Mouse (Mus musculus) inflammation-experienced regulatory T-cells, adult 6 months (primary cell): ENCODE measurements around the gene Diexf. TPM values are rescaled to one million over a fixed set of nuclear protein-coding genes. Genes with fewer than 3 reads are reported as not detected.

ENCODE experiments used
- ATAC-seq: one replicate; pipeline ENCODE4 v1.8.0; 2017
- polyA plus RNA-seq, 3 experiments: library from polyadenylated mRNA; unstranded; fragments of 100-300 nt; shearing (Covaris generic); gene quantifications; one replicate each; pipeline ENCODE4 v1.2.1; 2017

The Diexf gene
- polyA plus RNA-seq, 3 experiments from 2014 or later, result 5.0 to 15.1 (median 10.5) TPM

DNA sequence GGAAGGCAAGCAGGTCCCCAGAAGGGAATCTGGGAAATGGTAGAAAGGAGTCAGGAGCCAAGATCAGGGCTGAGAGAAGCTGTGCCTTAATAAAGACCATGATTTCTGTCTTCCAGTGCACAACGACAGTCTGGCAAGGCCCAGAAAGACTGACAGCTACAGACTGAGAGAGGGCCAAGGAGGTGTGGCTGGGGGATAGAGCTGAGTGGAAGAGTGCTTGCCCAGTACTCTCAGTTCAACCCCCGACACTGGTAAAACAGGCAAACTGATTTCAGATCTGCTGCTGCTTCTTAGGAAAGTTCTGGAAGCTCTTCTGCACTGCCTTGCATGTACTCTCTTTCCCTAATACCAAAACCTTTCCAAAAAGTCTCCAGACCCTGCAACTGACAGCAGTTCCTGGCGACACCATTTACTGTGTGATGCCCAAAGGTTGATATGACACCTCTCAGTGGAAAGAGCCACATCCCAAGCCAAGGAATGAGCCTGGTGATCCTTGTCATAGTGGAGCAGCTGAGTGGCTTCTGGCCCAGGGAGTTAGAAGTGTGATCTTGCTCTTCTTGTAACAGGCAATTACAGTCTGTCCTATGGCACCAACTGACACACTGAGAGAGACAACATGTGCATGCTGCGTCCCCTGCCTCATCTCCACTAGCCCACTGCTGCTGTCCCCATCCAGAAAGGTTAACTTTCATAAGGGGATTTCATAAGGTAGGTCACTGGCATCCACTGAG is 43.8 kb downstream of the Diexf start:
- no peak for ATAC-seq

GRCm38 (mm10) chr1:193085541-193086020 is 44.5 kb downstream of the Diexf start:
- ATAC-seq, result no peak

- no peak for ATAC-seq
These were observed 46.1 kb downstream of the Diexf start for GRCm38 (mm10) chr1:193084016-193084415.

- ATAC-seq, result no peak
These were observed 47.0 kb downstream of the Diexf start for GRCm38 (mm10) chr1:193083051-193083450.

DNA sequence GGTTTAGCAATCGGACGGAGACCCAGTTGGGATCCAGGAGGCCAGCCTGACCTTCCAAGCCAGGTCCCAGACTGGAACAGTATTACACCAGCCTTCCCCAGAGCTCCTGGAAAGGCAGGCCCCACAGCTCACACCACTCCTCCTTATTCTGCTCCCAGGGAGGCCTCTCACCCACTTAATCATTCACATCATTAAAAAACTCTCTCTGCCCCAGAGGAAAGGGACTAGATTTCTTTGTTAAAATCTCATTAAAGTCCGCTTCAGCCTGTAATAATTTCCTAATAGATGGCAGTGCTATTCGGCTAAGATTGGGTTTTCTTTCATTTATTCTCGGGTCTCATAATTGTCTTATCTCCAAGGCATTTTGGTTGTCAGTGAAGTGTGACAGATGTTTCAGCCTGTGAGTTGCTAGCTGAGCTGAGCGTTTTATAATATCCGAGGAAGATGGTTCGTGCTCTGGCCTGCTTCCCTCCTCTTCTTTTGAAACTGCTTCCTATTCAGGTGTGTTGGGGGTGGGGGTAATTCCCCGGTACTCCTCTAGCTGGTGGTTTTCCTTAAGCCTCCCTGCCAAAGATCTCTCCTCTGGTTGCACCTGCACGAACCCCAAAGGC is 47.7 kb downstream of the Diexf start:
- ATAC-seq, result no peak

- no peak for ATAC-seq
These were observed 67.5 kb downstream of the Diexf start for GRCm38 (mm10) chr1:193062618-193063017.

GRCm38 (mm10) chr1:193060167-193060566 is 69.9 kb downstream of the Diexf start:
- ATAC-seq, result no peak

GRCm38 (mm10) chr1:193059596-193059995 is 70.5 kb downstream of the Diexf start:
- no peak for ATAC-seq

DNA sequence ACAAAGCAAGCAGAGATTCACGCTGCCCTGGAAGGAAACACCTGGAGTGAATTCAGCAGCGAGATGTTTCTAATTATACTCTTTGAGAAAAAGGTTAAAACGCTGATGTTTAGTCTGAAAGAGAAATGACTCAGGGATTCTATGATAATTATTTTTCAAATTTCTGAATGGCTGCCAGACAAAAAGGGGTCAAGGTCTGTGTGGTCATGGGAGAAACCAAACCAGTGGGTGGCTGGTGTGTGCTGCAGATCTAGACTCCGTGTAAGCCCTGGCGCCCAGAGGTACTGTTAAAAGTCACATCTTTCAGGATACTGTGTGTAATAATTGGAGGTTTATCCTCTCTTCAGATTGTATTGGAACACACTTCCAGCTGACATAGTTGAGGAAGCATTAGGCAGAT is 75.7 kb downstream of the Diexf start:
- ATAC-seq, result no peak

DNA sequence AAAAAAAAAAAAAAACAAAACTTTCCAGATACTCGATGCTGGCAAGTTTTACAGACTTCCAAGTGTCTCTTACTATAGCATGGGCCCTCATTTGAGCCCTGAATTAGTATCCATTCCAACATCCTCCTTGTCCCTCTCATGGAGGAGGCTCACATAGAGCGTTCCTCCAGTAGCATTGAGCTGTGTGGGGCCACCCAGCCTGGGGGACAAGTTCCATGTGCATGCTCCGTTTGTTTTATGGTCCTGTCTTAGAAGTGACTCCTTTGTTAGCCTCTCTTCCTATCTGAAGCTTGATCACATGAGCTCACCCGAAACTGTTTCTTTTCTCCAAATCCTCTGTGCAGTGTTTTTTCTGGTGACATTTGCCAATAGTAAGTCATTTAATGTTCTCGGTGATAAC is 77.0 kb downstream of the Diexf start:
- no peak for ATAC-seq

DNA sequence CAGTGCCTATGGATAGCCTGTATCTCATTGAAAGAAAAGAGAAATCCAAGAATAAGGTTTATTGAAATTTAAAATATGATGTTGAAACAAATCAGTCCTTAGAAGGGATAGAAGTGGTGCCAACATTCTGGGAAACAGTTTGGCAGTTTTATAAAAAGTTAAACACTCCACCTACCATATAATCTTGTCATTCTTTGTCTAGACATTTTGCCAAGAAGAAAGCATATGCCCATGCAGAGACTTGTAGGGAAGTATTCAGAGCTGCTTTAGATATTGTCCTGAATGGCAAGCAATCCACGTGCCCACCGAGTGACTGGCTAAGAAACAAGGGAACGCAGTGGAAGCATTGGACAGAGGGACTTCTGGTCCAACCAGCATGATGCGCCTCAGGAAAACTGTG is 82.5 kb downstream of the Diexf start:
- no peak for ATAC-seq

GRCm38 (mm10) chr1:193042760-193043295 is 87.2 kb downstream of the Diexf start:
- no peak for ATAC-seq

Other genes starting within 250 kb of the Diexf start
- not detected for gene Syt14, start 94.5 kb downstream of the Diexf start, polyA plus RNA-seq
- gene Irf6, start 22.8 kb upstream of the Diexf start, polyA plus RNA-seq, result 1 to 10 TPM; 3.9 to 6.5 (median 5.1) TPM
- gene A130010J15Rik, start 37.8 kb upstream of the Diexf start, polyA plus RNA-seq, result 10 to 100 TPM in 2 of 3 experiments, 1 to 10 TPM in 1; 8.2 to 16.0 (median 15.3) TPM
- 100 to 1,000 TPM; 208 to 375 (median 335) TPM for gene Traf3ip3, start 71.4 kb upstream of the Diexf start, polyA plus RNA-seq
- gene Lamb3, start 77.4 kb upstream of the Diexf start, polyA plus RNA-seq, result 10 to 100 TPM; 16.6 to 23.0 (median 20.6) TPM
- 100 to 1,000 TPM; 137 to 252 (median 149) TPM for gene Hsd11b1, start 133.8 kb upstream of the Diexf start, polyA plus RNA-seq
- under 1 TPM in 1 of 3 experiments, not detected in 2; 0.79 TPM for gene G0s2, start 142.9 kb upstream of the Diexf start, polyA plus RNA-seq
- gene Camk1g, start 240.0 kb upstream of the Diexf start, polyA plus RNA-seq, result not detected